Mouse (Mus musculus) mouse embryonic stem cell (cell line): ENCODE results near the gene Nxn.

Source experiments
- in situ Hi-C, 2 experiments: fragments of 300-500 bp; cut with MboI; formaldehyde crosslinking; loops; 1 replicate in 1 of 2; 3 replicates in 1 of 2; pipeline ENCODE4 v1.14.3; 2019 to 2020; ENCODE audit warnings: low sequenced_read_pairs in 2 of 2, low pct_unique_long_range_greater_than_20kb in 1 of 2, mixed read lengths in 1 of 2; ENCODE audit not compliant: unreplicated experiment in 1 of 2

The Nxn gene

DNA sequence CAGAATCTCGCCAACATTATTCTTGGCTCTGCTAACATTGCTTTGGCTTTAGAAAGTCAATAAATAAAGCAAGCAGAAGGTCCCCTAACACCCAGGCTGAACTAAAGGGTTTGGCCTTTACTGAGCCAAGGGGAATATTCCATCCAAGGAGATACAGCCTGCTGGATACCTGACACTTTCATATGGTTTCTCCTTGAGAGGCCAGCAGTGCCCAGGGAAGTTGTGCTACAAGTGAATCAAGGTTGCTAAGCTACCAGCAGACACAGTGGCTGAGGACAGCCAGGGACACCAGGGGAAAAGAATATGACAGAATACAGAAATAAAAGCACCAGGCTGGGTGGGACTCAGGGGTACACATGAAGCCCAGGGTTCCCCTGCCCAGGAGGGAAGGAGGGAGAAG is 76.9 kb downstream of the Nxn start:
- in situ Hi-C loops: no loop called here

DNA sequence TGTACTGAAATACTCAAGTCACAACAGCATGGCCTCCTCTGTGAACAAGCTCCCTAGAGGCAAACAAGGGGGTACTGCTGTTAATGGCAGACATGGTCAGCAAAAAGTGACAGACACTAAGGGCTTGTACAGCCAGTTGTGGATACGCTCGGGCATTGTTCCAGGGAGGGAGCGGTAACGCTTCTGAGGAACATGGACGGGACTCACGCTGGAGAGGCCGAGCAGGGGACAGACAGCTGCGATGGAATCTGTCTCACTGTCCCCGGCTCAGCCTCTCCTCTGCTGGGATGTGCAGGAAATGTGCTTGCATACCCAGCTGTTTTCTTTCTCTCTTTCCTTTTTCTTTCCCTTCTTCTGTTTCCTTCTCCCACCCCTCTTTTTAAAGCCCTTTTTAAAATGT is 78.5 kb downstream of the Nxn start:
- in situ Hi-C loops: no loop called here

- in situ Hi-C loops: no loop called here
These were observed 79.1 kb downstream of the Nxn start for GRCm38 (mm10) chr11:76319714-76320435.

DNA sequence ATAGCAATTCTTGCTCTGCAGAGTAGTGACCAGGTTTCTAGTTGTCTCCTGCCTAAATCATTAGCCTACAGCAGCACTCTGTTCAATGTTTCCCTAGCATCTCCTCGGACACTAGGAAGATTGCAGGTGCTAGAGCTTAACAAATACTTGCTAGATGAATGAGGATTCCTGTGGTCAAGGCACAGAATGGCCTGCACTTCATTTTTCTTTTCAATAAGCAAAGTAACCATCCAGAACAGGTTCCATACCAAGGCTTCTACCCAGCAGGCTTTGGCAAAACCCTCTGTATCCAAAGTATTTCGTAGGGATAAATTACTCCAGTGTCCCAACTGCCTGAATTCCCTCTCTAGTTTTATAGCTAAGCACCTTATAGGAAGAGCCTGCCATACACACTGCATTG is 81.0 kb downstream of the Nxn start:
- in situ Hi-C loops: no loop called here

GRCm38 (mm10) chr11:76315785-76316444 is 83.0 kb downstream of the Nxn start:
- in situ Hi-C loops: no loop called here

GRCm38 (mm10) chr11:76314741-76315140 is 84.2 kb downstream of the Nxn start:
- in situ Hi-C loops: no loop called here

DNA sequence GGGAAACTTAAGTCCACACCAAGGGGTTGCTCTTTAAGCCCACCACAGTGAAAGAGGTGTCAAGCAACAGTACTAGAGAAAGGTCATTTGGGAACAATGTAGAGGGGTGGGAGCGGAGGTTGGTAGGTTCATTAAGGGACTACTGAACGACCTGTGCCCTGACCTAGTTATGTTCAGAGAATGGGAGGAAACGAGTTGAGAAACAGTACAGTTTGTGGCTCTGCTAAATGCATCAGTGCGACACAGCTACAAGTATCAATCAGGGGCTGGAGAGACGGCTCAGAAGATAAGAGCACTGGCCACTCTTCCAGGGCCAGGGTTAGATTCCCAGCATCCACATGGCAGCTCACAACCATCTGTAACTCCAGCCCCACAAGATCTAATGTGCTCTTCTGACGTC is 84.8 kb downstream of the Nxn start:
- in situ Hi-C loops: no loop called here

DNA sequence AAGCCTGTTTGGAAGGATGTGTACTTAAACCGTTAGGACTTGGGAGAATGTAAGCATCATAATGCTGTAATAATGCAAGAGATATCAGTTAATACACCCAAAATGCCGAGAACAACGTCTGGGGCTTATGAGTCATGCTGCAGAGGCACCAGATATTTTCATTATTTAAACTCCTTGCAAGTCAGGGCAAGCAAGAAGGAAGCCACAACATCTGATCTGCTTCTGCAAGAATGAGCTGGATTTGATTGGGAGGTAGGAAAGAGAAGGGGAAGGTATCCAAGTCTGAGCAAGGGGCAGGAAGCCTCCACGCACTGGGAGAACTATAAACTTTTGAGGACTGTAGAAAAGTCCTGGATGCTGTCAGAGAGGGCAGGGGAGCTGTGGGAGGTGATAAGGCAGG is 86.1 kb downstream of the Nxn start:
- in situ Hi-C loops: no loop called here

DNA sequence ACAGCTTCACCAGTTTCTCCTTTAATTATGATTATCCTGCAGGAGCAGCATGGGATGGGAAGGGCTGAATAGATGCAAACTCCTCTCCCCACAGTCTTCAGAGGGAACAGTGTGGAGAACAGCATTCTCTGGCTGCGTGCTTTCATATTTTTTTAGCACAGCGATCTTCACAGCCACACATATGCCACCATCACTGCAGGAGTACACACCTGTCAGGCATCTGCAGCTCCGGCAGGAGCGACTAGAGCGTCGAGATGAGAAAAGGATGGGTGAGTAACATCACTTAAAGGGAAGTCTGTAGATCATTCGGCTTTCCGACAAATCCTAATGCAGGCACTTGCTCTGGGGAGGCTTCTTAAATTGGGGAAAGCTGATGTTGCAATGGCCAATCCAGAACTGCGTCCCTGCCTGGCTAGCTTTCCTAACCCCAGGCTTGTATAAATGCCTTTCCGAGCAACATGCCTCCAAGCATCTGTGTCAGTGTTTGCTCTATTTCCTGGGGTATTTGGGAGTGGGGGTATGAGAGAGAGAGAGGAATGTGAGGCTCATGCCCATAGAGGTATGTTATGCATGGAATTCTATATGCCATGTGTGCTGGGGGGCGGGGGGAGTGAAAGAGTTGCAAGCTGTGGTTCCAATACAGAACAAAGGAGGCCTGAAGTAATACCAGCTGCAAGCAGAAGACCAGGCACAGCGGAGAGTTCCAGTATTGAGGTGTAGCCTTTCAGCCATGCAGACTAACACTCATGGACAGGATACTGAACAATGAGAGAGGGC is 87.5 kb downstream of the Nxn start:
- in situ Hi-C loops: no loop called here

DNA sequence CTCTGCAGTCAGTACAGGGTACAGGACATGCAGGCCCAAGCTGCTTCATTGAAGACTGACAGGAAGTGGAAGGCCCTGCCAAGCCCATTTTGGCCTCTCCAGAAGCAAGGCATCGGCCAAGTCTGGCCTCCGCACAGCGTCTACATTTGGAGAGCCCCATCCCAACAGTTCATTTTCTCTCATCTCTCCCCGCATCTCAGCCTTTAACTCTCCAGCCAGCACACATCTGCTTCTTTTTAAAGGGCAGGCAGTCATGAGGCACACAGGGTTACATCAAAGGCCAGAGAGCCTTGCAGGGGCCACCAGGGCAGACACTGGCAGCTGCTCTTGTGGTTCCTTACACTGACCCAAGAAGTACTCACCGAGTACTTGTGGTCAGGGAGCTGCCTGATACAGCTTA is 89.1 kb downstream of the Nxn start:
- in situ Hi-C loops: no loop called here

DNA sequence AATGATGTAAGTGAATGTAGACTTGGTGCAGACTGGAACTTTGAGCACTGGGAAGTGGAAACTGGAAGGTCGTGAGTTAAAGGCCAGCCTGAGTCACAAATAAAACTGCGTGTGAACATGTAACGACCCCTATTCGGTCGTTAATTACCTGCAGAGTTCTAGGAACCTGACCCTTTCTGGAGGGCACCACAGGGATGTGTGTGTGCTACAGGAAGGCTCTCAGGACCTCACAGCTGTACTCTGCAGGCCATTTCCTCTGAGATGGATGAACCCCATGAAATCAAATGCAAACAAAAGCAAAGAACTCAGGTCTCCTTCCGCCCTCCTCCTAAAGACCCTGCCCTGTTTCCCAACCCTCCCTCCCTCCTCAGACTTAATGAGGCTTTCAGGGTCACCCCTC is 89.9 kb downstream of the Nxn start:
- in situ Hi-C loops: no loop called here

- in situ Hi-C loops: no loop called here
These were observed 92.2 kb downstream of the Nxn start for GRCm38 (mm10) chr11:76306769-76307168.

- in situ Hi-C loops: no loop called here
These were observed 93.4 kb downstream of the Nxn start for GRCm38 (mm10) chr11:76305571-76305970.

DNA sequence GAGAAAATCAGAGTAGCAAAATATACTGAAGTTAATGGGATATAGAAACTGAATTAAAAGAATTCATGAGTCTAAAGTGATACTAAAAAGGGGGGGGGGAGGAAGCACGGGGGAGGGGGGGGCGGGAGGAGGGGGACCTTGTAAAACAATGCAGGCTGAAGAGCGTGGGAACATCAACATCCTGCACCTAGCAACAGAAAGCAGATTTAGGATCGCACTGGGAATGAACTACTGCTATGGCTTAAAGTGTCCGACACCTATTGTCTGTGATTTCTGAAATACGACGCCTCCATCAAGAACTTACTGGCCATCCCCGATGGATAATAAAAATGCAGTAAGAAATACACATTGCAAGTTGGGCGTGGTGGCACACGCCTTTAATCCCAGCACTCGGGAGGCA is 95.6 kb downstream of the Nxn start:
- in situ Hi-C loops: no loop called here

GRCm38 (mm10) chr11:76300862-76301261 is 98.1 kb downstream of the Nxn start:
- in situ Hi-C loops: no loop called here

GRCm38 (mm10) chr11:76298457-76299000 is 100.4 kb downstream of the Nxn start:
- in situ Hi-C loops: no loop called here

- in situ Hi-C loops: no loop called here
These were observed 101.7 kb downstream of the Nxn start for GRCm38 (mm10) chr11:76297252-76297651.

- in situ Hi-C loops: no loop called here
These were observed 104.1 kb downstream of the Nxn start for GRCm38 (mm10) chr11:76294836-76295235.

GRCm38 (mm10) chr11:76294078-76294477 is 104.9 kb downstream of the Nxn start:
- in situ Hi-C loops: no loop called here
